Mouse (Mus musculus) neural tube, embryonic 11.5 days (tissue): Measurements from ENCODE around the gene Rassf5. TPM values are rescaled to one million over a fixed set of nuclear protein-coding genes. Genes with fewer than 3 reads are reported as not detected.
"Not testable (repeated sequence)": the region's sequence is repeated elsewhere in the genome, so short reads cannot be mapped to it uniquely, and the experiment has no call there.

Experiments
- ATAC-seq: fragments of 200-750 bp; cut with Nextera tagmentation; 2 replicates; pipeline ENCODE4 v1.8.0; 2017; ENCODE audit warnings: moderate number of reproducible peaks, mild to moderate bottlenecking, moderate TSS enrichment, moderate library complexity; ENCODE audit not compliant: insufficient read depth, low FRiP score, low TSS enrichment
- DNase-seq: peaks from one replicate; pipeline ENCODE4 v3.0.0-alpha.2; 2015; ENCODE audit warnings: low spot score
- H3K27ac ChIP-seq: fragments of 300-500 bp; sonication (generic); 2 replicates; pipeline ENCODE4 v1.5.1; 2014; ENCODE audit warnings: low read depth, mild to moderate bottlenecking, low read length
- H3K27me3 ChIP-seq: fragments of 300-500 bp; sonication (generic); 2 replicates; pipeline ENCODE4 v1.6.1; 2014; ENCODE audit warnings: mild to moderate bottlenecking, low read length, mixed read lengths; ENCODE audit not compliant: control insufficient read depth, insufficient read depth
- H3K36me3 ChIP-seq: fragments of 300-500 bp; sonication (generic); 2 replicates; pipeline ENCODE4 v1.6.1; 2014; ENCODE audit warnings: mild to moderate bottlenecking, low read length, moderate library complexity, mixed read lengths; ENCODE audit not compliant: control insufficient read depth, insufficient read depth
- H3K4me1 ChIP-seq: fragments of 300-500 bp; sonication (generic); 2 replicates; pipeline ENCODE4 v1.6.1; 2014; ENCODE audit warnings: low read length, mixed read lengths; ENCODE audit not compliant: control insufficient read depth, insufficient read depth
- H3K4me2 ChIP-seq: fragments of 300-500 bp; sonication (generic); 2 replicates; pipeline ENCODE4 v1.6.1; 2014; ENCODE audit warnings: low read depth, mild to moderate bottlenecking, moderate library complexity
- H3K4me3 ChIP-seq: fragments of 300-500 bp; sonication (generic); 2 replicates; pipeline ENCODE4 v1.5.1; 2014; ENCODE audit warnings: low read depth, low read length
- H3K9ac ChIP-seq: fragments of 300-500 bp; sonication (generic); 2 replicates; pipeline ENCODE4 v1.6.1; 2014; ENCODE audit warnings: mild to moderate bottlenecking, low read length
- H3K9me3 ChIP-seq: fragments of 300-500 bp; sonication (generic); 2 replicates; pipeline ENCODE4 v1.6.1; 2016; ENCODE audit warnings: low read length; ENCODE audit not compliant: control insufficient read depth
- WGBS: fragments of 180-500 bp; shearing (Covaris S2); extraction: QIAGEN DNeasy Blood & Tissue Kit; methylation state at CpG from one replicate; pipeline ENCODE4 v1.1.7; 2014; 5-methylcytosine and 5-hydroxymethylcytosine counted together
- polyA plus RNA-seq: library from polyadenylated mRNA; unstranded; fragments of >200 nt; fragmentation: Nextera tagmentation; extraction: Ambion mirVana; gene quantifications from 2 replicates; pipeline ENCODE4 v1.2.1, GENCODE M21; 2014

Gene Rassf5
- polyA plus RNA-seq, 1 experiment from 2014 or later = 1.2 TPM

DNA sequence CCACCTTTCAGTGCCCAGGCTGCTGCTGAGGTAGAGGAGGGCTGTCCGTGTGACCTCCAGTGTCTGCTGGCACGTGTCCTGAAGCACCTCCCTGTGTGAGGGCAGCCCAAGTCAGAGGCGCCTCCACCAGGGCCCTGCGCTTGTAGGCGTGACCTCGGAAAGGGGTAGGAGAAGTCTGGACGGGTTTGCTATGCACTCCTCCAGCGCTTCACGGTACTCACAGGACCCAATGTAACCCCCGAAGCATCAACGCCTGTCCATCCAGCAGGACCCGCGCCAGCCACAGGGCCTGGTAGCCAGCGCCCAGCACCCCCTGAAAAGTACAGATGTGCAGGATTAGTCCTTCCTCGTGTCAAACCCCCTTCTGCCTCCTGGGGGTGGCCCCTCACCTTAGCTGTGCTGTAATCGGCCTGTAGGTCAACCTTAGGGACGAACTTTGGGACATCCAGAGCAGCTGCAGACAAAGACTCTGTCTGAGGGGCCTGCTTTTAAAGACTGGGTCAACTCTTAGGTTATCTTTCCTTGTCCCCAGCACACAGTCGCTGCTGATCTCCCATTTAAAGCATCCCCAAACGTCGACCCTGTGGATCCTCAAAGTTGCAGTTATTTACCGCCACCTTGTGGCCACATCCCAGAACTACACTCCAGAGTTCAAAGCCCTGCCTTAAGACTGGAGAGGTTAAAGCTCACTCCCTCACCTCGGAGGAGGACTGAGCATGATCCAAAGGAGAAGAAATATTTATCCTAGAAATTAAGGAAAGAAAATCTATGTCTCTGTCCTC lies 24.9 kb upstream of the Rassf5 start:
- no peak overlapping the region for H3K9ac ChIP-seq
- WGBS = 32% methylated on average over 22 of the region's 22 CpGs
- no peak overlapping the region for H3K4me3 ChIP-seq
- no peaks in the 10 kb centered on the region for H3K36me3 ChIP-seq
- H3K27ac ChIP-seq = no peak overlapping the region
- ATAC-seq (peak; percentile 53; the same call in 1 of the 2 replicates), DNase-seq (peak; percentile 83)
- no peaks in the 10 kb centered on the region for H3K27me3 ChIP-seq
- H3K9me3 ChIP-seq = no peaks in the 10 kb centered on the region
- H3K4me1 ChIP-seq = no peaks in the 10 kb centered on the region
- H3K4me2 ChIP-seq = no peak overlapping the region

GRCm38 (mm10) chr1:131268776-131269175 lies 23.7 kb upstream of the Rassf5 start:
- WGBS = 85% methylated on average over 10 of the region's 10 CpGs
- H3K9me3 ChIP-seq = no peaks in the 10 kb centered on the region
- H3K36me3 ChIP-seq = no peaks in the 10 kb centered on the region
- no peak overlapping the region for H3K4me3 ChIP-seq
- no peak overlapping the region for H3K27ac ChIP-seq
- H3K9ac ChIP-seq = no peak overlapping the region
- no peaks in the 10 kb centered on the region for H3K4me1 ChIP-seq
- no peak for ATAC-seq
- no peak for DNase-seq
- H3K4me2 ChIP-seq = no peak overlapping the region
- H3K27me3 ChIP-seq = no peaks in the 10 kb centered on the region

GRCm38 (mm10) chr1:131263905-131264304 lies 18.8 kb upstream of the Rassf5 start:
- Histone ChIP-seq H3K36me3 (no peaks in the 10 kb centered on the region), H3K9ac (no peak overlapping the region), H3K27me3 (no peaks in the 10 kb centered on the region), H3K4me2 (no peak overlapping the region), H3K27ac (no peak overlapping the region), H3K4me3 (no peak overlapping the region), H3K4me1 (no peaks in the 10 kb centered on the region), H3K9me3 (no peaks in the 10 kb centered on the region)
- WGBS = 78% methylated on average over 12 of the region's 12 CpGs
- DNase-seq (no peak), ATAC-seq (no peak)

GRCm38 (mm10) chr1:131260309-131260656 lies 15.2 kb upstream of the Rassf5 start:
- no peaks in the 10 kb centered on the region for H3K4me1 ChIP-seq
- no peak overlapping the region for H3K9ac ChIP-seq
- no peaks in the 10 kb centered on the region for H3K27me3 ChIP-seq
- 33% methylated on average over 10 of the region's 10 CpGs for WGBS
- no peak overlapping the region for H3K4me2 ChIP-seq
- no peak overlapping the region for H3K27ac ChIP-seq
- ATAC-seq (no peak), DNase-seq (peak; percentile 78)
- no peak overlapping the region for H3K4me3 ChIP-seq
- no peaks in the 10 kb centered on the region for H3K9me3 ChIP-seq
- H3K36me3 ChIP-seq = no peaks in the 10 kb centered on the region

- no peaks in the 10 kb centered on the region for H3K27me3 ChIP-seq
- no peaks in the 10 kb centered on the region for H3K9me3 ChIP-seq
- DNase-seq = no peak
- H3K27ac ChIP-seq = no peak overlapping the region
- H3K4me3 ChIP-seq = no peak overlapping the region
- WGBS = 67% methylated on average over 10 of the region's 10 CpGs
- no peaks in the 10 kb centered on the region for H3K4me1 ChIP-seq
- H3K36me3 ChIP-seq = no peaks in the 10 kb centered on the region
- H3K4me2 ChIP-seq = no peak overlapping the region
- H3K9ac ChIP-seq = no peak overlapping the region
- no peak for ATAC-seq
These were observed 14.7 kb upstream of the Rassf5 start for GRCm38 (mm10) chr1:131259632-131260308.

DNA sequence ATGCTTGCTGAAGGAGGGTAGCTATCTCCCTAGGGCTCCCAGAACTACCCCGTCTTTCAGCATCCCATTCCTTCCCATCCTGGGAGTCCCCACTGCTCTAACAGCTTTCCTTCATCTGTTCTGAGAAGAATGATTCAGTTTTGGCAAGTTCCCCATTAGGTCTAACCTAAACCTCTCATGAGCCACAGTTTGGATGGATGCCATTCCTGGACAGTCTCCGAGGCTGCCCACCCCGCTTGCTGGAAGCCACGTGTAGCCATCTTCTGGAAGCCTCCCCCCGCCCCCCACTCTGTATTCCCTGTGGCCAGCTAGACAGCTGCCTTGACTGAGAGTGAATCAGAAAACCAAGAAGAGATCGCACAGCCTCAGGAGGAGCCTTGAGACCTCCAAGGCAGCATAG lies 12.2 kb upstream of the Rassf5 start:
- Histone ChIP-seq H3K4me3 (no peak overlapping the region), H3K9me3 (no peaks in the 10 kb centered on the region), H3K27me3 (no peaks in the 10 kb centered on the region), H3K4me1 (no peaks in the 10 kb centered on the region), H3K9ac (no peak overlapping the region), H3K36me3 (no peaks in the 10 kb centered on the region), H3K27ac (no peak overlapping the region), H3K4me2 (no peak overlapping the region)
- 87% methylated on average over 6 of the region's 6 CpGs for WGBS
- DNase-seq (no peak), ATAC-seq (no peak)

- H3K27me3 ChIP-seq, H3K27ac ChIP-seq, H3K9me3 ChIP-seq, H3K36me3 ChIP-seq, H3K4me1 ChIP-seq, H3K4me2 ChIP-seq, ATAC-seq, DNase-seq, H3K9ac ChIP-seq, H3K4me3 ChIP-seq: not testable (repeated sequence)
- whole genome bisulfite sequencing = 90% methylated on average over 7 of the region's 7 CpGs
These were observed 7.6 kb upstream of the Rassf5 start for GRCm38 (mm10) chr1:131252516-131253250.

GRCm38 (mm10) chr1:131246433-131247395 lies 1.7 kb upstream of the Rassf5 start:
- no peak overlapping the region for H3K4me3 ChIP-seq
- no peaks in the 10 kb centered on the region for H3K4me1 ChIP-seq
- H3K27me3 ChIP-seq = peaks cover 23% of the 10 kb centered on the region
- H3K36me3 ChIP-seq = no peaks in the 10 kb centered on the region
- H3K9ac ChIP-seq = no peak overlapping the region
- 20% methylated on average over 7 of the region's 7 CpGs for WGBS
- DNase-seq = peak; percentile 18
- H3K9me3 ChIP-seq = no peaks in the 10 kb centered on the region
- H3K4me2 ChIP-seq = no peak overlapping the region
- no peak overlapping the region for H3K27ac ChIP-seq
- ATAC-seq = no peak
